Mouse (Mus musculus): ENCODE results near the gene Spc24. TPM values are rescaled to one million over a fixed set of nuclear protein-coding genes. Genes with fewer than 3 reads are reported as not detected.

The Spc24 gene
- total RNA-seq, 1 experiment: 127 TPM

DNA sequence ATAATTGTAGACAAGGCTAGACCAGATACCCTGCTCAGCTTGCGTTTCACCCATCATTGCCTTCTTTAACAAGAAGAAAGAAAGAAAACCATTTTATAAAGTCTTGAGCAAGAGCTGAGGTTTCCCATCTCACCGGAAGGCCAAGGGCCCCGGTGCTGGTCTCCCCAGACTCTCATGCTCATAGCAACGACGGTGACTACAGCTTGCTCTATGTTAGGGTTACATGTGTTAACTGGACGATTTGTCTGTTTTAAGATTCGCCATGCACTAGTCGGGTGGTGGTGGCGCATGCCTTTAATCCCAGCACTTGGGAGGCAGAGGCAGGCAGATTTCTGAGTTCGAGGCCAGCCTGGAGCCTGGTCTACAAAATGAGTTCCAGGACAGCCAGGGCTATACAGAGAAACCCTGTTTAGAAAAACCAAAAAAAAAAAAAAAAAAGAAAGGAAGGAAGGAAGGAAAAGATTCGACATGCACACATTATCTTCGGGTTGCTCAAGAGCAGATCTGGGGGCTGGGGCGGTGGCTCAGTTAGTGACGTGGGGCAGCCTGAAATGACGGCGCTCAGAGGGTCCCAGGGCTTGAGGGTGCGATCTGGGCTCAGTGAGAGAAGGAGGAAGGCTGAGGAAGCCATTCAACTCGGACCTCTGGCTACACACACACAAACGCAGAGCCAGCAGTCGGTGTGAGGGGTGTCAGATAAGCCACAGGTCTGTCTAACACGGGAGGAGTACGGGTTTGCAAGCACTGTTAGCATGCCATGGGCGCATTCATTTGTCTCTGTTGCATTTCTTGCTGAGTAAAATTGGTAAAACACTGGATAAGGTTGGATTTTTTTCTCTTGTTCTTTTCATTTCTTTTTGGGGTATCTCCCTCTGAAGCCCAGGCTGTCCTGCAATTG lies 34.6 kb downstream of the Spc24 start:
- peak overlapping the region; percentile 79 to 95 for H3K4me3 ChIP-seq (ENCODE audit: insufficient read depth in 1 of 2, low read depth in 1 of 2, low read length in 2 of 2, poor library complexity in 1 of 2, severe bottlenecking in 1 of 2)
- H3K4me1 ChIP-seq (ENCODE audit: control insufficient read depth in 2 of 2, insufficient read depth in 2 of 2, low read length in 2 of 2, poor library complexity in 1 of 2): peaks cover 2 to 32% of the 10 kb centered on the region in 2 experiments; a peak in 3 of 4 replicates
- no peak overlapping the region for H3K27ac ChIP-seq (ENCODE audit: insufficient read depth, low read depth, low read length, poor library complexity, severe bottlenecking)
- peak overlapping the region; percentile 30 for H3K9ac ChIP-seq (ENCODE audit: insufficient read depth, low read depth, low read length, poor library complexity, severe bottlenecking)
- DNase-seq (ENCODE audit: low read depth, low spot score): no peak
- TF ChIP-seq MAFK (IDR thresholded peaks at IDR 0.05; ENCODE audit: insufficient read depth, low read depth, low read length) (no peak), ZNF384 (IDR thresholded peaks at IDR 0.05; ENCODE audit: low read depth, low read length) (no peak), HCFC1 (IDR thresholded peaks at IDR 0.05; ENCODE audit: borderline replicate concordance, insufficient read depth, low read length) (no peak), ZC3H11A (IDR thresholded peaks at IDR 0.05; ENCODE audit: borderline replicate concordance, low read depth, low read length) (no peak), CHD2 (IDR thresholded peaks at IDR 0.05; ENCODE audit: low read depth, low read length) (no peak)
- H3K9me3 ChIP-seq (ENCODE audit: control insufficient read depth, insufficient read depth, low read depth, low read length): no peaks in the 10 kb centered on the region
- H3K36me3 ChIP-seq (ENCODE audit: control insufficient read depth, insufficient read depth, low read length, poor library complexity, severe bottlenecking): peaks cover 38% of the 10 kb centered on the region; the same call in 1 of the 2 replicates
- in situ Hi-C loops (cut with MboI; ENCODE audit: low sequenced_read_pairs in 2 of 2, unreplicated experiment in 2 of 2): no loop called here

DNA sequence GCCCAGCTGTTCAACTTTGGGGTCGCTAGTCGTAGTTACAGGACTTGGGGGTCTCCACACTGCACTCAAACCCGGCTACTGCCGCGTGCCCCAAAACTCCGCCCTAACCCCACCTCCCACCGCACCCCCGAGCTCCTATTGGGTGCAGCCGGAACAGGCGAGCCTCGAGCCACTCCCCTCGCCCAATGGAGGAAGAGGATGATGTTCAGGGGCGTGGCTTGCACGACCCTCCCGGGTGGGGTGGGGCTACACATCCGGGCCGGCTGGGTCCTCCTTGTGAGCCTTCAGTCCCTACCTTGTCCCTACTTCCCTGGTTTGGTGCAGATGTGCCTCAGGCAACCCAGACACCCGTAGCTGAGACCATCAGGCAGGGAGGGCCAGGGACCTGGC lies 36.0 kb downstream of the Spc24 start:
- peak overlapping the region; percentile 91 for H3K27ac ChIP-seq (ENCODE audit: insufficient read depth, low read depth, low read length, poor library complexity, severe bottlenecking)
- peaks cover 32% of the 10 kb centered on the region; the same call in 1 of the 2 replicates for H3K36me3 ChIP-seq (ENCODE audit: control insufficient read depth, insufficient read depth, low read length, poor library complexity, severe bottlenecking)
- TF ChIP-seq HCFC1 (IDR thresholded peaks at IDR 0.05; ENCODE audit: borderline replicate concordance, insufficient read depth, low read length) (no peak), ZC3H11A (IDR thresholded peaks at IDR 0.05; ENCODE audit: borderline replicate concordance, low read depth, low read length) (no peak), CHD2 (IDR thresholded peaks at IDR 0.05; ENCODE audit: low read depth, low read length) (no peak), MAFK (IDR thresholded peaks at IDR 0.05; ENCODE audit: insufficient read depth, low read depth, low read length) (no peak), ZNF384 (IDR thresholded peaks at IDR 0.05; ENCODE audit: low read depth, low read length) (no peak)
- peaks cover 2 to 28% of the 10 kb centered on the region in 2 experiments; a peak in 3 of 4 replicates for H3K4me1 ChIP-seq (ENCODE audit: control insufficient read depth in 2 of 2, insufficient read depth in 2 of 2, low read length in 2 of 2, poor library complexity in 1 of 2)
- DNase-seq (ENCODE audit: low read depth, low spot score): peak; percentile 91
- in situ Hi-C loops (cut with MboI; ENCODE audit: low sequenced_read_pairs in 2 of 2, unreplicated experiment in 2 of 2): no loop called here
- peak overlapping the region; percentile 86 for H3K9ac ChIP-seq (ENCODE audit: insufficient read depth, low read depth, low read length, poor library complexity, severe bottlenecking)
- peak overlapping the region; percentile 80 to 95 for H3K4me3 ChIP-seq (ENCODE audit: insufficient read depth in 1 of 2, low read depth in 1 of 2, low read length in 2 of 2, poor library complexity in 1 of 2, severe bottlenecking in 1 of 2)
- H3K9me3 ChIP-seq (ENCODE audit: control insufficient read depth, insufficient read depth, low read depth, low read length): no peaks in the 10 kb centered on the region

DNA sequence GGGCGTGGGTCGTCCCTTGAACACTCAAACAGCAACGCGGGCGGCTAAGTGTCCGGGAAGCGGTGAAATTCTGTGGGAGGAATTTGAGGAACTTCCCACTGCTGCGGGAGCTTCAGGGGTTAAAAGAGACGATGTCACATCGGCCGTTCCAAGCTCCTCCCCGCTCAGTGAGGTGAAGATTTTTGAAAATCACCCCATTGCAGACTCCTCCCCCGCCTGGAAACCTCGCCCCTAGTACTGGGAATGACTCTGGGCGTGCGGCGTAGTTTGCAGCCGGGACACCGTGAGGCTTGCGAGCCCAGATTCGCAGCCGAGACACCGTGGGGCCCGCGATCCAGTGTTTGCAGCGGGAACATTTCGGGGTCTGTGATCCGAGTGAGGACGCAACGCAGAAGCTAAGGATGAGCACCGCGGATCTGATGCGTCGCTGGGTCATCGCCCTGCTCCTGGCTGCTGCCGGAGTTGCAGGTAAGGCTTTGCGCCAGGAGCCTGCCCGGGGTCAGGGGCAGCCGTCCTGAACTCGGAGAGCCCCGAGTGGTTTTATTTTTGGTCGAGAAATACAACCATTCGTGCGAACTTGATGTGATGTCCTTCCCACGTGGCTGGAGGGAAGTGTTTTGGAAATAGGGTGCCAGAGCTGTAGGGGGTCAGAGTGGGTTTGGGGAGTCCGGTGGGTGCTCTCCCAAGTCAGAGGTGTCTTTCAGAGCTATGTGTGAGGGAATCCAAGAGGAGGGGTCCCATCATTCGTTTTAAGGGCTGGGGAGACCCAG lies 36.5 kb downstream of the Spc24 start, which contains the start of gene Ldlr:
TSS of gene Ldlr (plus strand) at position 107 of the 770 bp plus-strand sequence.
- in situ Hi-C loops (cut with MboI; ENCODE audit: low sequenced_read_pairs in 2 of 2, unreplicated experiment in 2 of 2): no loop called here
- DNase-seq (ENCODE audit: low read depth, low spot score): peak; percentile 97
- Histone ChIP-seq H3K9ac (ENCODE audit: insufficient read depth, low read depth, low read length, poor library complexity, severe bottlenecking) (peak within 1 kb of the TSS; percentile 86), H3K27ac (ENCODE audit: insufficient read depth, low read depth, low read length, poor library complexity, severe bottlenecking) (peak within 1 kb of the TSS; percentile 91), H3K4me3 (ENCODE audit: insufficient read depth in 1 of 2, low read depth in 1 of 2, low read length in 2 of 2, poor library complexity in 1 of 2, severe bottlenecking in 1 of 2) (peak within 1 kb of the TSS; percentile 80 to 95), H3K36me3 (ENCODE audit: control insufficient read depth, insufficient read depth, low read length, poor library complexity, severe bottlenecking) (peaks cover 27% of the 10 kb centered on the region; the same call in 1 of the 2 replicates), H3K4me1 (ENCODE audit: control insufficient read depth in 2 of 2, insufficient read depth in 2 of 2, low read length in 2 of 2, poor library complexity in 1 of 2) (peaks cover 5 to 28% of the 10 kb centered on the region in 2 experiments; a peak in 3 of 4 replicates), H3K9me3 (ENCODE audit: control insufficient read depth, insufficient read depth, low read depth, low read length) (no peaks in the 10 kb centered on the region)
- TF ChIP-seq CHD2 (IDR thresholded peaks at IDR 0.05; ENCODE audit: low read depth, low read length) (0 out of 2 replicates have a peak, but pooled peaks have one; percentile 16), HCFC1 (IDR thresholded peaks at IDR 0.05; ENCODE audit: borderline replicate concordance, insufficient read depth, low read length) (peak; percentile 51; the same call in 1 of the 2 replicates), ZC3H11A (IDR thresholded peaks at IDR 0.05; ENCODE audit: borderline replicate concordance, low read depth, low read length) (no peak), MAFK (IDR thresholded peaks at IDR 0.05; ENCODE audit: insufficient read depth, low read depth, low read length) (no peak), ZNF384 (IDR thresholded peaks at IDR 0.05; ENCODE audit: low read depth, low read length) (no peak)

DNA sequence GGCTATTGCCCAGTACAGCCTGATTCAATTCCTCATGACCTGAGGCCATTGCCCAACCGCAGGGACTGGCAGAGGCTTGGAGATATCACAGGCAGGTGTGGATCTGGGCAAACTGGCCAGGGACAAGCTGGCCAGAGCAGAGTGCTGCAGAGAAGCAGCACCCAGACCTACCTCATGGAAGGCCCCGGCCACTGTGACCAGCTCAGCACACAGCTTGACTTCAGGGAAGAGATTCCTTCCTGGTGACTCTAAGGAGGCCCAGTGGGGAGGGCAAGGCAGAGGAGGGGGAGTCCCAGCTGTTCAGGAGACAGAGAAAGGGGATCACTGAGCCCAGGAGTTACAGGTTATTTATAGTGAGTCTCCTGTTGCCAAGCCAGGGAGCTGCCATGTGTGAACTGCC lies 39.1 kb downstream of the Spc24 start:
- H3K9ac ChIP-seq (ENCODE audit: insufficient read depth, low read depth, low read length, poor library complexity, severe bottlenecking): no peak overlapping the region
- in situ Hi-C loops (cut with MboI; ENCODE audit: low sequenced_read_pairs in 2 of 2, unreplicated experiment in 2 of 2): no loop called here
- no peak for DNase-seq (ENCODE audit: low read depth, low spot score)
- H3K36me3 ChIP-seq (ENCODE audit: control insufficient read depth, insufficient read depth, low read length, poor library complexity, severe bottlenecking): peaks cover 14% of the 10 kb centered on the region; the same call in 1 of the 2 replicates
- H3K4me3 ChIP-seq (ENCODE audit: insufficient read depth in 1 of 2, low read depth in 1 of 2, low read length in 2 of 2, poor library complexity in 1 of 2, severe bottlenecking in 1 of 2): no peak overlapping the region
- peaks cover 3 to 14% of the 10 kb centered on the region in 2 experiments; a peak in 2 of 4 replicates for H3K4me1 ChIP-seq (ENCODE audit: control insufficient read depth in 2 of 2, insufficient read depth in 2 of 2, low read length in 2 of 2, poor library complexity in 1 of 2)
- no peak overlapping the region for H3K27ac ChIP-seq (ENCODE audit: insufficient read depth, low read depth, low read length, poor library complexity, severe bottlenecking)
- H3K9me3 ChIP-seq (ENCODE audit: control insufficient read depth, insufficient read depth, low read depth, low read length): no peaks in the 10 kb centered on the region
- TF ChIP-seq CHD2 (IDR thresholded peaks at IDR 0.05; ENCODE audit: low read depth, low read length) (no peak), ZNF384 (IDR thresholded peaks at IDR 0.05; ENCODE audit: low read depth, low read length) (no peak), HCFC1 (IDR thresholded peaks at IDR 0.05; ENCODE audit: borderline replicate concordance, insufficient read depth, low read length) (no peak), MAFK (IDR thresholded peaks at IDR 0.05; ENCODE audit: insufficient read depth, low read depth, low read length) (no peak)

Data from ES-E14 (cell line).